Mouse (Mus musculus) ZHBTc4 (cell line): Measurements from ENCODE around the gene Lmx1b.

ENCODE experiments used
- DNase-seq: peaks from one replicate; pipeline ENCODE4 v3.0.0-alpha.2; 2011; ENCODE audit warnings: low read depth, low spot score

The Lmx1b gene

DNA sequence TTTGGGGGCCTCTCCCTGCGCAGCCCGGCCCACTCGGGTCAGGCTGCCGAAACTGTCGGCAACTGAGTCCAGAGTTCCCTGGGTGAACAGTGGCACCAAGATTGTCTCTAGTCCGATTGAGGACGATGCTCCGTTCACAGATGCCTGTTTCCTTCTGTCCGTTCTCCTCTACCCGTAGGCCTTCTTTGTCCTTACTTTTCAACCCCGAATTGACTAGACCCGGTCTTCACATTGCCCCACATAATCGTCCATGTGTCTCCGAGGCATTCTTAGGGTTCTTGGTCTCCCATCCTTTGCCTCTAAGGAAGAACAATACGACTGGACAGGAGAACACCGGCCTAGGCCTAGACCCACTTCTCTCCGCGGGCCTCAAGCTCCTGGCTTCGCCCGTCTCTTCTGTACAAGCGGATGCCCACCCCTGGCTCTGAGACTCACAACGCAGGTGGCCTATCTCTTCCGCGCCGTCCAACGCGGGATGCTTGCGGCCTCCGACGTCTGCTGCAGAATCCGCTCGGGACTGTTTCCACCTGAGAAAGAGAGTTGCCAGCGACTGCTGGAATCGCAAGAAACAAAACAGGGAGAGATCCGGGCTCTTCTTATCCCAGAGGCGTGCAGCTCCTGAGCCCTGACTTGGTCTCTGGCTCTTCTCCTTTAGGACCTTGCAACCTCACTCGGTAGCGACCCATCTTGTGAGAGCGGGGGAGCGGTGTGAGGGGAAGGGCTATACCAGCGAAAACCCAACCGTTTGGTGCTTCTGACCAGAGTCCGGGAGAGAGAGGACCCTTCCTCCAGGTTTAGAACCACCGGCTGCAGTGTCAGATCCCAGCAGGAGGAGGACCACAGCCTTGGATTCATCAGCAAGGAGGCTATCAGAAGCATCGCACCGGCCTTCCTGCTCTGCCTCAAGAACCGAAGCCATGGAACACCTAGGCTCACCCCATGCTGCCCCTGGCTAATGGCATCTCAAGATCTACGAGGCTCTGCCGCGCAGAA lies 3.7 kb upstream of the Lmx1b start:
- DNase-seq = no peak

DNA sequence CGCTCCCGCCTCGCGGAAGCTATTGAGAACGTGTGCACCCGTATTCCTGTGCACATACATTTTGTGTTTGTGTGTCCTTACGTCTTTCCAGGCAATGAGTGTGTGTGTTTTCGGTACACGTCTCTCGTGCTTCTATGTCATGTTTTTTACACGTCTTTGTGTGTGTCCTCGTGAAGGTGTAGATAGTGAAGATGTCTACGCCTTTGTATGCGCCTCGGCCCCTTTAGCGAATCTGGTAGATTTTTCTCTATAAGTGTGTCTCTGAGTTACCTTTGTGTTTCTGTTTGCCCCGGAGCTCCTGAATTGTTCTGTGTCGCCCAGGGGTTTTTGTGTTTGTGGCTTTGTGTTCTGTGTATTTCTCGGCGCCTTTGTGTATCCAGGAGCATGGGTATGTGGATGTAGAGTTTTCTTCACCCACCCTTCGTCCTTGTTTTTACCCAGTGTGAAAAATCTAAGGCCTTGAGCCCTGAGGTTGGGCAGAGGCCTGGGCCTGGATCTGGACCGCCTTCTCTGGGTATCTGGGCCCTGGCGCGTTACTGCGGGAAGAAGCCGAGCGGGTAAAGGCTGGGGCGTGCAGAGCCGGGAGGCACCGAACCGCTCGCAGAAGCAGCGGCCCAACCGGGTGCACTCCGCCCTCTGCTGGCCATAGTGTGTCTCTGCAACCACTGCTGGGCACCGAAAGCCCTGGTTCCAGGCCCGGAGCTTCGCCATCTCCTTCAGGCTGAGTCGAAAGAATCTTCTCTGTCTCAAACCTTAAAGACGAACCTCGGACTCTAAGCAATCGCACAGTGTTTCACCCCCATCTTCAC lies 2.5 kb upstream of the Lmx1b start:
- peak; percentile 90 for DNase-seq

- DNase-seq = peak; percentile 46
Observed at GRCm38 (mm10) chr2:33641859-33642571, 1.7 kb upstream of the Lmx1b start.

- DNase-seq = peak; percentile 92
Observed at GRCm38 (mm10) chr2:33640978-33641858, 907 bp upstream of the Lmx1b start.

DNA sequence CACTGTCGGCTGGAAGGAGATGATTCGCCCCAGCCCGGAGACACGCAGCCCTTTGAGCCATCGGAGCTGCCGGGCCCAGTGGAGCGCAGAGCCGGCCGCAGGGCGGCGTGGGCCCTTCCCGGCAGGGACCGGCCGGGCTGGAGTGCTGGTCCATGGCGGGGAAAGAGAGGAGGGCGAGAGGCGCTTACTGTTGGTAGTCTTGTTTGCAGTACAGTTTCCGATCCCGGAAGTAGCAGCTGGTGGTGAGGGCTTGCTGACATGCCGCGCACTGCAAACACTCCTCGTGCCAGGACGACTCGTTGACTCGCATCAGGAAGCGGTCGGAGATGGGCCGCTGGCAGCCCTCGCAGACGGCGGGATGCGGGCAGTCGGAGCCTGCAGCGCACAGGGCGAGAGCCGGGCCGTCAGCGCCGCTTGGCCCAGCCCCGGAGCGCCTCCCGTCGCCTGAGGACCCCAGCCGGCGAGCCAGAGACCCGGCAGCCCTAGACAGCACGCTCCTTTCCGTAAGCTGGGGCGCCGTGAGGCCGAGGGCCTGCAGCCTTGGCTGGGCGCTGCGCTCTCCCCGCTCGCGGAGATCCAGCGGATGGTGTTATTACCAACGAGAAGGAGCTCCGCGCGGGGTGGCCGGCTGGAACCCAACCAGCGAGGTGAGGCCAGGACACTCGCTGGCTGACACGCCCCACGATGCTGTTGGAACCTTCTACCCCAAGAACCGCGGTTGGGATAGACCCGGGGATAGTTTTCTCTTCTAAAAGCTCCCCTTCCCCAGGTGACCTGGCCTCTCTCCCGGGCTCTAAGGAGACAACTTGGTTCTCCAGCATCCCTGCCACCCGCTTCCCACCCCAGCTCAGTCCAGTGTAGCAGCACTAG lies 775 bp downstream of the Lmx1b start:
- peak; percentile 69 for DNase-seq

DNA sequence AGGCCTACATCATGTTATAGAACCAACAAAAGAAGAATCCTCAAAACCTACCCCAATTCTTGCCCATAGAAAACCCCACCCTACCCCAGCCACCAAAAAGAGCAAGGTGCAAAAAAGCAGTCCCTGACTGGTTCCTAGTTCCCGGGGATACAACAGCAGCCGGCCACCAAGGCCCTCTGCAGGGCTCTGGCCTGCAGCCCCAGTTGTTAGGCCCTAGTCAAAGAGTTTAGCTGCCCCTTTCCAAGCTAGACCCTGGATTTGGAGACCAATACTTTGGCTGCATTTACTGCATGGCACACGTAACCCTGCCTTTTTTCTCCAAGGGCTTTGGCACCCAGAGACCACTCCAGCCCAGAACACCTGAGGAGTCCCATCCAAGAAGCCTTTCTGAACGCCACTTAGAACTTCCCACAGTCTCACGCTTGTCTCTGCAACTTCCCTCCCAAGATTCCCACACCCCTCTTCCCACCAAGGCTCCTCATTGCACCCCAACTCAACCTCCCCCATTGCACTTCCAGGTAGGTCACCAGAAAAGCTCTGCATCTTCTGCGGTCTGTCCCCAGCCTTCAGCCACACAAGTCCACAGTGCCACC lies 2.1 kb downstream of the Lmx1b start:
- no peak for DNase-seq

- peak; percentile 63 for DNase-seq
Observed at GRCm38 (mm10) chr2:33637288-33637687, 3.0 kb downstream of the Lmx1b start.

DNA sequence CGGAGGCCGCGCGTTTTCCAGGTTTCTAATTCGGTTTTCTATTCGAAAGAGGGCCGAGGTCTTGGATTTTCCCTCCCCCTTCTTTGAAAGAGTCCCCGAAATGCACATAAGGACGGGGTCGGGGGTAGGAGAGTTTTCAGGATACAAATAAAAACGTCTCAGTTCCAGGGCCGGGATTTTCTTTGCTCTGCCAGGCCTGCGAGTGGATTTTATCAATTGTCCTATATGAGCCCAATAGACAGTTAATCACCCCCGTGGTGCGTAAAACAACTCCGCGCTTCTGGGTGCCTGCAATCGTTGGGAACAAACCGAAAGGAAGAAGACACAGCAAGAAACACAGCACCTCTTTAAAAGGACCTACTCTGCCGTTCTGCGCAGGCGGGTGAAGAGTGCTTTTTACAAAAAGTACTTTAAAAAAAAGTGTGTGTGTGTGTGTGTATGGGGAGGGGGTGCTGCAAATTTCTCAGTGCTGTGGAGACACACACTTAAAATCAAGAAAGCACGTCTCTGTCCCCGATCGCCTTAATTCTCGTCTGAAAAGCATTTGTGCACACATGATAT lies 3.6 kb downstream of the Lmx1b start:
- no peak for DNase-seq

DNA sequence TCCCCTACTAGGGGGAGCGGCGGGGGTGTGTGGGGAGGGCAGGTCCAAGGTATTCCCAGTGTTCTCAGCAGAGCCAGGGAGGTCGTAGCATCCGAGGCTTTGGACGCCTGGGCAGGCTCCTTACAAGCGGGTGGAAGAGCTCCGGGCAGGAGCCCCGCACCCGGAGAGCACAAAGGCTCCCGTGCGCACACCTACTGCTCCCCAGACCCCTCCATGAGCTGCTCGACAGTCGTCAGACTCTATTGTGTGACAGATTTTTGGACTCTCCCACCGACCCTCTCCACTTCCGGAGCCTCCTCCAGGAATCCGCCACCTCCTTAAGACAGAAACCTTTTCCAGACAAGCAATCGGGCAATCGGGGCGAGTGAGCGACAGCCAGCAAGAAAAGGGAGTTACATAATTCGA lies 4.2 kb downstream of the Lmx1b start:
- DNase-seq = peak; percentile 49

DNA sequence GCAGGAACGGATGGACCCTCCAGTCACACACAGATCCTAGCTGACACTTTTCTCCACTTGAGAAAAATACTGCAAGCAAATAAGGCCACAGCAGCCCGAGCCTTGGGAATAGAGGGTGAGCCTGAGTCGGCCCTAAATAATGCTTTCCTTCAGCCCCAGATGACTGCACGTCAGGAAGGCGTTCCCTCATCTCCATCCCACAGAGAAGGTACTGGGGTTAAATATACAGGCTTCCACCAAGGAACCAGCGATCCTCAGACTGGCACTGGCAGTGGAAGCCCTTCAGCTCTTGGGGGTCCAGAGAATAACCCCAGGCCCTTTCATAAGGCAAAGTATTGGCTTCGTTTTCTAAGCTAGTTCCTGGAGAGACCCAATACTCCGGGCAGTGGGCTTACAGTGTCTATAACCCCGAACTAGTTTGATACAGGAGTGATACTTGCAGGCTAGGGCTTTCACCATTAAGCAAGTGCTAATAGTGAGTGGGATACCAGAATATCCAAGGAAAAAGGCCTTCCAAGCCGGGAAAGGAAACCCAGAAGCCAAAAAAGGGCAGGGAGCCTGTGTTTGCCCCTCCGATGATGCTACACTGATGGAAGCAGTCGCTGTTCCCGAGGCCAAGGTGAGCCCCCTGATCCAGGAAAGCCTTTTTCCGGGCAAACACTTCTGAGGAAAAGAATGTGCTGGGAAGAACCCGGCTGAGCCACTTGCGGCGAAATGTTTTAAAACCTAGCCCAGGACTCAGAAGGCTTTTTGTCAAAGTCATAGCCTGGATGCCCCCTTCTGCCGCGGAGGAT lies 4.8 kb downstream of the Lmx1b start:
- no peak for DNase-seq

DNA sequence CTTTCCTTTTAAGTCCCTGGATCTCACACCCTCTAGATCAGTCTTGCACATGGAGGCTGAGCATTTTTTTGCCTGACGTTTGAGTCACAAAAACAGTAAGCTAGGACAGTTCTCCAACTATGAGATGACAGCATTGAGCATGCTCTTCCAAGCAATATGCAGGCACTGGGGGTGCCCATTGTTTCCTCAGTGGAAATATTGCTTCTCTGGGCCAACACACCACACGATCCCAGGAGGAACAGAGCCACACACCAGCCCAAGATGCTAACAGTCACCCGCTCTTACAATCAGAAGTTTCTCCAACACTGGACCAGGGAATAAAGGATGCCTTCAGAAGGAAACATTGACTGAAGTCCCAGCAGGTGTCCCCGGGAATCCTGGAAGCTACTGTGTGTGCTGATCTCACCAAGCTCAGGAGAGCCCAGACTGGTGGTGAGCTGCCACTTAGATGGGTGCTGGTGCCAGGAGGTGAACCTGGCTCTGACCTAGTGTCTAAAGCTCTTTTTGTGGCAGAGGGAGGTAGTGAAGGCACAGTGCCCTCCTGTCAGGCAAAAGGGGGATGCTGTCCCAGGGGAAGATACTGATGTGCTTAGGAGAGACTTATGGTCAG lies 5.7 kb downstream of the Lmx1b start:
- DNase-seq = no peak

DNA sequence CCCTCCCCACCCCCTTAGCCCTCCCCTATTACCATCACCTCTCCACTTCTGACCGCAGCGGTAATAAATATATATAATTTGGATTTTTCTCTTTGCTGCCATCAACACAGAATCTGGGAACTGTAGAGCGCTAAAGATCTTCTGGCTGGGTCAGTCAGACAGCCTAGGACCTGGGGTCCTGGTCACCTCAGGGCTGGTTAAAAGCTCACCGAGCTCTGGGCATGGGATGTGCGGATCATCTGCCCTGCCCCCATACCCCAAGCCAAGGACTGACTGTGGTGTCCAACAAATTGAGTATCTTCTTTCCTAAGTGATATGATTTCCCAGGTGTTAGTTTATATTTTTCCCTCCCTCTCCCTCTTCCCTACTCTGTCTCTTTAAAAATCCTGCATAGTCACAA lies 6.4 kb downstream of the Lmx1b start:
- DNase-seq = no peak

- DNase-seq = no peak
Observed at GRCm38 (mm10) chr2:33633237-33633636, 7.1 kb downstream of the Lmx1b start.

DNA sequence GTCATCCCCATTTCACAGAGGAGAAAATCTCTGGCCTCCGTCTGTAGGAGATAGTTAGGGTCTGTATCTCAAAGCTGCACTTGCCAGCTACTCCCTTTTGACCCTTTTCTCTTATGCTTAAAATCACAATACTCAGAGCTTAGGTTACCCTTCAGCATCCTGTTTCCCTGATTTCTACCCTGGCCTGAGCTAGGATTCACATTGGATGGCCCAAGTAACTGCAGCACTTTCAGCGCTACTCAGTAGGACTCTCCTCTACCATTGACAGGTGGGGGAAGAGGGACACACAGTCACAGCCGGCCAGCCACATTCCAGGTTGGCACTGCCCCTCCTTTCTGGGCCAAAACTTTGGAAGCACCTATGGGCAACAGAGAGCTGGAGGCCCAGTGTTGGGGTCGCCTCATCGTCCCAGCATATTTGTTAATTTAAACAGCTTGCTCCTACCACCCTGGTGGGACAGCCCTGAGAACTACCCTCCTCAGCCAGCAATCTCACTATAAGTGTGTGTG lies 7.7 kb downstream of the Lmx1b start:
- DNase-seq = no peak

DNA sequence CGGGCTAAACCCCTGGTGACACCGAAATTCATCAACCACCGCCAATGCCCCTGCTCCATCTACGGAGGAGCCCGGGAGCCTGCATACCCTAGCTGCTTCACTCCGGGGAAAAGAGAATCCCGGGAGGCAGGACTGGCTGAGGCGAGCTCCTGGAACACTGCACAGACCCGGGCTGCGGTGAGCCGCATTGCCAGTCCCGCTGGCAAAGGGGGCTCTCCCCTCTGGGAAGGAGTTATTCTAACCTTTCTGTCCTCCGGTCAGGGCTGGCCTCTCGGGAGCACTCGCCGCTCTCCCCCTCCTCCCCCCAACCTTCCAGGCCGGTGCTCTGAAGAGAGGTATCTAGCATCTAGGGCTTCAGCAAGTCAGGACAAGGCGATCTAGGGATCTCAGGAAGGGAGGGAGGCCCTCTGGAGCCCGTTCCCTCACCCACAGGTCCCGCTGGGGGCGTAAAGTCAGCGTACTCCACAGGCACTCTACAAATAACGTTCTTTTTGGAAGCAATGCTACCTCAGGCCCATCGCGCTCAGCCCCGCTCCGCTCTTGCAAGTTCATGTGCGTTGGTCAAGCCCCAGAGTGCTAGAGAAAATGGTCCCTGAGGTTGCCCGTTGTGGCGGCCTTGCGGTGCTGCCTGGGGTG lies 8.5 kb downstream of the Lmx1b start:
- DNase-seq = peak; percentile 60

DNA sequence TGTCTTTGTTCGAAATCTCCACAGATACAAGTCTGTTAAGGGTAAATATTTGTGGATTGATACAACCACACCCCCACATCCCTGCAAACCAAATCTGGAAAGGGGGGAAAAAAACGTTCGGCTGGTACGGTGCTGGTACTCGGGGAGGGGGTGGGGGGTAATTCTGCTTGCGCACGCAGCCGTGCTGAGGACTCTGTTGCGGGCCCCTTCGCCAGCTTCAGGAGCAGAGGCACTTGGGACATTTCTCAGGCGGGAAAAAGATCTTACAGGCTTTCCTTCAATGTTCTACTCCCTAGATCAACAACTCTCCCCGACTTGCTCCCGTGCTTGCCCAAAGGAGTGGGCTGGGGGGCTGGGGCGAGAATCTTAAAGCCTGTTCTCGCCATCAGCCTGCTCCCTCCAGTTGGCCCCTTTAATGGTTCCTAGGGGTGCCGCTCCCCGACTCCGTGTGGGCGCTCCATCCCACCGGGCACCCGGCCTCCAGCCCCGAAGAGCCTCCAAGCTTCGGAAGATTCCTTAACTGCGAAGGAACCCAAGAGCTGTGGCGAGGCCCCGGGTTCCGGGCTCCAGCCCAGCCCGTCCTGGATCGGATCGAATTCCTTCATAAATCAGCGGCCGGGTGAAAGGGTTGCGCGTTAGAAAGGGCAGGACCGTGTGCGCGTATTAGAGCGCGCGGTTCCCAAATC lies 9.1 kb downstream of the Lmx1b start:
- no peak for DNase-seq
